Mouse (Mus musculus) stomach, postnatal 0 days (tissue): ENCODE data around the gene Myo9a.
"Not testable (repeated sequence)": the region's sequence is repeated elsewhere in the genome, so short reads cannot be mapped to it uniquely, and the experiment has no call there.

Experiments used
- CTCF ChIP-seq: IDR thresholded peaks from 2 replicates; pipeline ENCODE4 v1.5.1; 2016; ENCODE audit warnings: antibody characterized with exemption, low read depth, mild to moderate bottlenecking, moderate library complexity
- EP300 ChIP-seq: optimal IDR thresholded peaks from 2 replicates; pipeline ENCODE3; 2016; ENCODE audit warnings: antibody characterized with exemption

DNA sequence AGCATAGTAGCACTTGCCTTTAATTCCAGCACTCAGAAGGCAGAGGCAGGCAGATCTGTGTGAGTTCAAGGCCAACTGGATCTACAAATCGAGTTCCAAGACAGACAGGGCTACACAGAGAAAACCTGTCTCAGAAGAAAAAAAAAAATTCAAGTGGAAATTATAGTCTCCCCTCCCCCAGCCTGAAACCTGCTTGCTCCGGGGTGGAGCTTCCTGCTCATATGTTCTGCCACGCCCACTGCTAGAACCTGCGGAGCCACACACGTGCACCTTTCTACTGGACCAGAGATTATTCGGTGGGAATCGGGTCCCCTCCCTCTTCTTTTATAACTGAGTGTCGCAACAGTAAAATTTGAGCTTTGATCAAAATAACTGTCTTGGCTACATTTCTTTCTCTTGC, 185.2 kb downstream of the Myo9a start:
- TF ChIP-seq CTCF, EP300: not testable (repeated sequence)
